Mouse (Mus musculus): ENCODE measurements at regions not wholly inside any gene's neighbourhood (a gene's known extent, or its start where the extent isn't known, plus 50 kb on each side); places are given as distances from the start of the nearest gene placed in this dataset.

DNA sequence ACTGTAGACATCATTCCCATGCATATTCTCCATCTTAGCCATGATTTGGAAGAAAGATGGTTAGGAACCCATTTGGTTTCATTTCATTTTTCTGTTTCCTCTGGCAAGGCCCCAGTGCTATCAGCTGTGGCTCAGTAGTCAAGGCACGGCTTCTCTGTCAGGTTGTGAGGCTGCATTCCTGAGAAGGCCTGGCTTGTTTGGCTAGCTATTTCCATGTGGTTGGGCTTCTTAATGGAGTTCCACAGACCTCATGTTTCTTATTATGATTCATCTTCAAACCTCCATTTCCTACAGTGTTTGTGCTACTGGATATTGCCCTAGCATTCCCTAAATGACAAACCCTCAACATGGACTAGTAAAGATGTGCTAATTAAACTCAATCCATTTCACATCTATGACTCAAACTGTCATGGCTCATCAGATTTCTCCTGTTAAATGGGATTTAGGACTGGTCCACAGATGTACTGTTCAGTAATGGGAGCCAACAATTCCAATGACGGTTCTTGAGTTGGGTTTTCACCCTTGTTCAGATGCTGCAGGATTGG lies 459.0 kb upstream of the Pou3f3 start:
- TF ChIP-seq USF1 (IDR thresholded peaks at IDR 0.05; ENCODE audit: low read depth, low read length) (no peak), MEF2A (IDR thresholded peaks at IDR 0.05; ENCODE audit: extremely low read depth, insufficient replicate concordance, low read depth, low read length, poor library complexity, severe bottlenecking) (no peak), CTCF (IDR thresholded peaks at IDR 0.05 in 2 of 3, conservative IDR thresholded peaks at IDR 0.05 in 1 of 3; ENCODE audit: control insufficient read depth in 1 of 3, insufficient read depth in 1 of 3, low read depth in 2 of 3, low read length in 3 of 3, poor library complexity in 1 of 3, severe bottlenecking in 1 of 3) (no peak), MAFK (IDR thresholded peaks at IDR 0.05; ENCODE audit: borderline replicate concordance, low read depth, low read length) (no peak), UBTF (IDR thresholded peaks at IDR 0.05; ENCODE audit: borderline replicate concordance, insufficient read depth, low read depth, low read length) (no peak), POLR2A (IDR thresholded peaks at IDR 0.05; ENCODE audit: control insufficient read depth in 1 of 2, insufficient read depth in 1 of 2, low read depth in 1 of 2, low read length in 2 of 2, poor library complexity in 1 of 2) (no peak), TBP (IDR thresholded peaks at IDR 0.05; ENCODE audit: low read depth, low read length) (no peak), MAX (IDR thresholded peaks at IDR 0.05; ENCODE audit: low read length) (no peak), TAL1 (IDR thresholded peaks at IDR 0.05; ENCODE audit: low read length) (no peak), POLR2AphosphoS5 (IDR thresholded peaks at IDR 0.05; ENCODE audit: borderline replicate concordance, low read depth, low read length) (no peak), EP300 (IDR thresholded peaks at IDR 0.05; ENCODE audit: low read depth in 1 of 2, low read length in 2 of 2) (no peak), SIN3A (IDR thresholded peaks at IDR 0.05; ENCODE audit: low read length) (no peak)

All from MEL (cell line).